Mouse (Mus musculus) hindbrain, embryonic 16.5 days (tissue): ENCODE measurements at regions not wholly inside any gene's neighbourhood (a gene's known extent, or its start where the extent isn't known, plus 50 kb on each side); places are given as distances from the start of the nearest gene placed in this dataset.
"Not testable (repeated sequence)": the region's sequence is repeated elsewhere in the genome, so short reads cannot be mapped to it uniquely, and the experiment has no call there.

Source experiments
- ATAC-seq: fragments of 200-750 bp; cut with Nextera tagmentation; 2 replicates; pipeline ENCODE4 v1.8.0; 2017; ENCODE audit warnings: moderate TSS enrichment, moderate library complexity
- H3K27ac ChIP-seq: fragments of 300-500 bp; sonication (generic); 2 replicates; pipeline ENCODE4 v1.5.1; 2014; ENCODE audit warnings: low read depth, mild to moderate bottlenecking, control low read depth, low read length, moderate library complexity
- H3K27me3 ChIP-seq: fragments of 300-500 bp; sonication (generic); replicated peaks from 2 replicates; pipeline ENCODE4 v1.6.1; 2014; ENCODE audit warnings: low read length; ENCODE audit not compliant: control insufficient read depth, insufficient read depth
- H3K36me3 ChIP-seq: fragments of 300-500 bp; sonication (generic); 2 replicates; pipeline ENCODE4 v1.6.1; 2014; ENCODE audit warnings: mild to moderate bottlenecking, low read length, moderate library complexity, mixed read lengths; ENCODE audit not compliant: control insufficient read depth, insufficient read depth
- H3K4me1 ChIP-seq: fragments of 300-500 bp; sonication (generic); 2 replicates; pipeline ENCODE4 v1.6.1; 2014; ENCODE audit warnings: low read depth, low read length; ENCODE audit not compliant: control insufficient read depth, insufficient read depth
- H3K4me2 ChIP-seq: fragments of 300-500 bp; sonication (generic); 2 replicates; pipeline ENCODE4 v1.6.1; 2014; ENCODE audit warnings: mild to moderate bottlenecking, low read length, control low read depth, moderate library complexity
- H3K4me3 ChIP-seq: fragments of 300-500 bp; sonication (generic); 2 replicates; pipeline ENCODE4 v1.5.1; 2014; ENCODE audit warnings: mild to moderate bottlenecking, low read length, control low read depth, moderate library complexity
- H3K9ac ChIP-seq: fragments of 300-500 bp; sonication (generic); 2 replicates; pipeline ENCODE4 v1.6.1; 2014; ENCODE audit warnings: low read depth, mild to moderate bottlenecking, control low read depth, low read length, moderate library complexity
- H3K9me3 ChIP-seq: fragments of 300-500 bp; sonication (generic); 2 replicates; pipeline ENCODE4 v1.6.1; 2014; ENCODE audit warnings: mild to moderate bottlenecking, low read length, moderate library complexity; ENCODE audit not compliant: control insufficient read depth
- WGBS: fragments of 180-500 bp; shearing (Covaris S2); extraction: QIAGEN DNeasy Blood & Tissue Kit; methylation state at CpG from one replicate; pipeline ENCODE4 v1.1.7; 2014; 5-methylcytosine and 5-hydroxymethylcytosine counted together

DNA sequence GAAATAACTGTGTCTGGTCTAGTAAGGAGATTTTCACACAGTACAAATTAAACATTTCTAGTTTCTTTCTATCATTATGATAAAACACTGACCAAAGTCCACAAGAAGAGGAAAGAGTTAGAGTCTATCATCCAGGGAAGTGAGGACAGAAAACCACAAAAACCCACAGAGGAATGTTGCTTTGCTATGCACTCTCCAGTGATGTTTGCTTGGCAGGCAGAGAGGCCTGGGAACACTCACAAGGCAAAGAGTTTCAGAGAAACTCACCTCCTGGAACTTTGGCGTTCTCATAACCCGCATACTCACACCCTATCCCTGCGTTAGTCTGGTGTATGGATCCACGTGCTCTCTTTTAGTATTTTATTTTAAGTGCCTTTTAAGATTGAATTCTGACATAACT, 127.2 kb upstream of the Thsd7a start:
- Histone ChIP-seq H3K27ac (no peak overlapping the region), H3K4me1 (no peaks in the 10 kb centered on the region), H3K9me3 (no peaks in the 10 kb centered on the region), H3K9ac (no peak overlapping the region), H3K4me2 (no peak overlapping the region), H3K27me3 (no peaks in the 10 kb centered on the region), H3K4me3 (no peak overlapping the region), H3K36me3 (no peaks in the 10 kb centered on the region)
- 41% methylated on average over 4 of the region's 4 CpGs for WGBS
- no peak for ATAC-seq

GRCm38 (mm10) chr6:12868251-12868650, 119.0 kb upstream of the Thsd7a start:
- H3K4me3 ChIP-seq, result no peak overlapping the region
- H3K27me3 ChIP-seq, result no peaks in the 10 kb centered on the region
- H3K36me3 ChIP-seq, result no peaks in the 10 kb centered on the region
- no peak overlapping the region for H3K27ac ChIP-seq
- H3K9me3 ChIP-seq, result no peaks in the 10 kb centered on the region
- H3K9ac ChIP-seq, result no peak overlapping the region
- no peak overlapping the region for H3K4me2 ChIP-seq
- 87% methylated on average over 4 of the region's 4 CpGs for WGBS
- no peaks in the 10 kb centered on the region for H3K4me1 ChIP-seq
- ATAC-seq, result no peak

- ATAC-seq, result no peak
- WGBS, result 87% methylated on average over 1 of the region's 1 CpGs
- no peak overlapping the region for H3K4me3 ChIP-seq
- no peak overlapping the region for H3K9ac ChIP-seq
- no peak overlapping the region for H3K4me2 ChIP-seq
- no peaks in the 10 kb centered on the region for H3K9me3 ChIP-seq
- no peak overlapping the region for H3K27ac ChIP-seq
- no peaks in the 10 kb centered on the region for H3K36me3 ChIP-seq
- no peaks in the 10 kb centered on the region for H3K27me3 ChIP-seq
- H3K4me1 ChIP-seq, result no peaks in the 10 kb centered on the region
Observed at GRCm38 (mm10) chr6:12852041-12852440, 102.8 kb upstream of the Thsd7a start.

DNA sequence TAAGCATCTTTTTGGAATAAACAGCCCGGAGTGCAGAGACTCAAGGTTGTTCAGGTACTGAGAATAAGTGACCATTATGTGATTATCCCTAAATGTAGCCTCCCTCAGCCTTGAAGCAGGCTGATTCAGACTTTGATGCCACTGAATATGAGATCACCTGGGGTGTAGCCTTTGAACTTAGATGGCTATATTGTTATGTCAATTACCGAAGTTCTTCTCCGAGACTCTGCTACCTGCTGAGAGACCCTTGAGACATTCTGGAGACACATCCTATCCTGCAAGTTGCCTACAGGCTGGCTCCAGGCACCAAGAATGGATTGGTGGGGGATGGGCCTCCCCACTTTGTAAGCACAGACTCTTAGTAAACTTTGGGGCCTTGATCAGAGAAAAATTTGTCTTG, 85.9 kb upstream of the Thsd7a start:
- H3K4me2 ChIP-seq, H3K4me3 ChIP-seq, H3K27ac ChIP-seq, H3K36me3 ChIP-seq, H3K9ac ChIP-seq, H3K27me3 ChIP-seq, H3K9me3 ChIP-seq, ATAC-seq, H3K4me1 ChIP-seq: not testable (repeated sequence)
- WGBS, result 46% methylated on average over 3 of the region's 3 CpGs

DNA sequence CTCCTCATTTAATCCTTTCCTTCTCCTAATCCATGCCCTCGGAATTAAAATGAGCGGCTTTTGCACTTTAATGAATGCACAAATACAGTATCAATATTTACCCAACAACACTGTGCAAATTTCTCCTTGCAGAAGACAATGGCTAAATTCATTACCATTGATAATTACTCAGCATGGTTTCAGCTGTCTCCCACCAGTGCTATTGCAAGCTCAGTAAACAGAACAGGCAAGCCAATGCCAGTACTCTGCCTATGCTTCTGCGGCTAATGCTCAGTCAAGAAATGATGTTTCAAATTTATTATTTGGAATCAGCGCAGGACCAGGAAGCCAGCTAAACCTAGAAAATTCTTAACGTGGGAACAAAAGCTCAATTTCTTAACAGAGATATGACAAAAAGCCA, 84.1 kb upstream of the Thsd7a start:
- Histone ChIP-seq H3K4me3 (no peak overlapping the region), H3K9ac (no peak overlapping the region), H3K27ac (no peak overlapping the region), H3K9me3 (no peaks in the 10 kb centered on the region), H3K36me3 (no peaks in the 10 kb centered on the region), H3K4me2 (no peak overlapping the region), H3K27me3 (no peaks in the 10 kb centered on the region), H3K4me1 (no peaks in the 10 kb centered on the region)
- peak; percentile 72; the same call in 1 of the 2 replicates for ATAC-seq
- WGBS, result 30% methylated on average over 5 of the region's 5 CpGs

- H3K4me1 ChIP-seq, result no peaks in the 10 kb centered on the region
- ATAC-seq, result no peak
- H3K4me2 ChIP-seq, result no peak overlapping the region
- H3K9me3 ChIP-seq, result no peaks in the 10 kb centered on the region
- no peaks in the 10 kb centered on the region for H3K27me3 ChIP-seq
- no peak overlapping the region for H3K27ac ChIP-seq
- H3K36me3 ChIP-seq, result no peaks in the 10 kb centered on the region
- no peak overlapping the region for H3K9ac ChIP-seq
- H3K4me3 ChIP-seq, result no peak overlapping the region
Observed at GRCm38 (mm10) chr6:12831916-12832315, 82.7 kb upstream of the Thsd7a start.

- H3K27ac ChIP-seq, result no peak overlapping the region
- no peak for ATAC-seq
- H3K9me3 ChIP-seq, result no peaks in the 10 kb centered on the region
- 80% methylated on average over 2 of the region's 2 CpGs for WGBS
- H3K4me3 ChIP-seq, result no peak overlapping the region
- no peak overlapping the region for H3K9ac ChIP-seq
- no peaks in the 10 kb centered on the region for H3K27me3 ChIP-seq
- no peaks in the 10 kb centered on the region for H3K4me1 ChIP-seq
- H3K4me2 ChIP-seq, result no peak overlapping the region
- H3K36me3 ChIP-seq, result no peaks in the 10 kb centered on the region
Observed at GRCm38 (mm10) chr6:12831485-12831884, 82.3 kb upstream of the Thsd7a start.

DNA sequence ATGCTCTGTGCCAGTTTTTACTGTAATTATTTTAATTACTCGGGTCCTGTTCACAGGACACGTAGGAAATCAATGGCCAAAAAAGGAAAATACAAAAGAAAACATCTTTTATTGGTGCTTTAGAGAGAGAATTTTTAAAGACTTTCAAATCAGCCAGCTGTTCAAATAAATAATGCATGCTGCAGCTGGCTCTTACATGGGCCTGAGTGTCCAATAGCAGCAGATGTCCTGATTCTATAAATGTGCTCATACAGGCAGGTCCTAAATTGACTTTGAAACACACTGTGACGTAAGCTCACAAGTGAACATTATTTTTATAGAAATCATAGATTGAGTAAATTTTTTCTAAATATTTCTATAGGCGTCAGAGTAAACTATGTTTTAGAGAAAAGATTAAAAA, 78.5 kb upstream of the Thsd7a start:
- Histone ChIP-seq H3K4me1 (no peaks in the 10 kb centered on the region), H3K27ac (no peak overlapping the region), H3K36me3 (no peaks in the 10 kb centered on the region), H3K4me3 (no peak overlapping the region), H3K27me3 (no peaks in the 10 kb centered on the region), H3K9ac (no peak overlapping the region), H3K9me3 (no peaks in the 10 kb centered on the region), H3K4me2 (no peak overlapping the region)
- ATAC-seq, result no peak
- WGBS, result 59% methylated on average over 4 of the region's 4 CpGs

GRCm38 (mm10) chr6:12814972-12815770, 66.0 kb upstream of the Thsd7a start:
- Histone ChIP-seq H3K9ac (no peak overlapping the region), H3K36me3 (no peaks in the 10 kb centered on the region), H3K9me3 (no peaks in the 10 kb centered on the region), H3K4me3 (no peak overlapping the region), H3K27ac (no peak overlapping the region), H3K4me2 (no peak overlapping the region), H3K27me3 (no peaks in the 10 kb centered on the region), H3K4me1 (no peaks in the 10 kb centered on the region)
- ATAC-seq, result no peak
- 37% methylated on average over 4 of the region's 4 CpGs for WGBS

DNA sequence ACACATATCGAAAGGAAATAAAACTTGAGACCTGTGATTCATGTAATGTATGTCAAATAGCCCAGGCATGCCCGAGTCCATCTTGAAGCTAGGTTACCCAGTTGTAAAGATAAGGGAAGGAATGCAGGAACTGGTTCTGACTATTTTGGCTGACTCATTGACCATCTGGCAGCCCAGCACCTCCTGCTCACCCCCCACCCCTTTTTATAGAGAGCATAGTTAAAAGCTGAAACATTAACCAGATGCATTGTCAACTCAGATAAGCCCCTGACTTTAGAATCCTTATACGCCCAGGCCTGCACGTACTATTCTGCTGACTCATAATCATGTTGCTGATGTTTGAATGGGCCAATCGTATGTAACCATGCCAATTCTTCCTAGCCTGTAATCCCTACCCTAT, 64.6 kb upstream of the Thsd7a start:
- not testable (repeated sequence) for H3K27me3 ChIP-seq, H3K9ac ChIP-seq, H3K4me2 ChIP-seq, H3K4me1 ChIP-seq, H3K4me3 ChIP-seq, ATAC-seq, H3K36me3 ChIP-seq, H3K27ac ChIP-seq, H3K9me3 ChIP-seq
- WGBS, result 79% methylated on average over 5 of the region's 5 CpGs
